Mouse (Mus musculus): ENCODE measurements around the gene Cdk2. TPM values are rescaled to one million over a fixed set of nuclear protein-coding genes. Genes with fewer than 3 reads are reported as not detected.

The Cdk2 gene
- polyA plus RNA-seq (2017; shearing (Covaris generic)), result 10 to 100 TPM; 42.5 to 47.5 TPM

GRCm38 (mm10) chr10:128704491-128705316 lies at the start of gene Cdk2:
Gene Cdk2, minus strand, starts transcription at chr10:128705031.

GRCm38 (mm10) chr10:128747646-128748251 lies 42.9 kb upstream of the Cdk2 start, which contains the start of gene Pym1:
Gene Pym1, plus strand, starts transcription at chr10:128747889.

GRCm38 (mm10) chr10:128744680-128745601 lies 40.1 kb upstream of the Cdk2 start, which contains the start of gene Dgka:
Gene Dgka, minus strand, starts transcription at chr10:128744855.

GRCm38 (mm10) chr10:128703895-128704294 lies 936 bp downstream of the Cdk2 start, which contains the start of gene Pmel:
Gene Pmel, plus strand, starts transcription at chr10:128704195.

GRCm38 (mm10) chr10:128695992-128696807 lies 8.6 kb downstream of the Cdk2 start, which contains the start of gene Rab5b:
Gene Rab5b, minus strand, starts transcription at chr10:128696264.

GRCm38 (mm10) chr10:128673763-128674468 lies 30.9 kb downstream of the Cdk2 start, which contains the start of gene Suox:
Gene Suox, minus strand, starts transcription at chr10:128674073.

Other genes with a start within 250 kb of the Cdk2 start
- 100 to 1,000 TPM in 1 of 2 experiments, 10 to 100 TPM in 1; 97.3 to 105 TPM for gene Smarcc2, start 245.8 kb downstream of the Cdk2 start, polyA plus RNA-seq (2017; shearing (Covaris generic))
- gene Myl6, start 210.9 kb downstream of the Cdk2 start, polyA plus RNA-seq (2017; shearing (Covaris generic)), result 1,000 to 10,000 TPM; 1,605 to 1,940 TPM
- 1 to 10 TPM; 2.8 to 4.1 TPM for gene Myl6b, start 206.3 kb downstream of the Cdk2 start, polyA plus RNA-seq (2017; shearing (Covaris generic))
- gene Esyt1, start 179.2 kb downstream of the Cdk2 start, polyA plus RNA-seq (2017; shearing (Covaris generic)), result 100 to 1,000 TPM; 152 to 259 TPM
- gene Zc3h10, start 157.3 kb downstream of the Cdk2 start, polyA plus RNA-seq (2017; shearing (Covaris generic)), result 10 to 100 TPM; 14.8 to 21.0 TPM
- 1,000 to 10,000 TPM; 2,295 to 3,397 TPM for gene Rpl41, start 155.7 kb downstream of the Cdk2 start, polyA plus RNA-seq (2017; shearing (Covaris generic))
- gene Pa2g4, start 139.0 kb downstream of the Cdk2 start, polyA plus RNA-seq (2017; shearing (Covaris generic)), result 10 to 100 TPM; 32.7 to 42.9 TPM
- gene Erbb3, start 115.4 kb downstream of the Cdk2 start, polyA plus RNA-seq (2017; shearing (Covaris generic)), result 10 to 100 TPM in 1 of 2 experiments, 1 to 10 TPM in 1; 2.0 to 15.0 TPM
- gene Rps26, start 78.3 kb downstream of the Cdk2 start, polyA plus RNA-seq (2017; shearing (Covaris generic)), result 1,000 to 10,000 TPM in 1 of 2 experiments, 100 to 1,000 TPM in 1; 586 to 1,014 TPM
- 10 to 100 TPM; 77.6 to 81.2 TPM for gene Ikzf4, start 59.0 kb downstream of the Cdk2 start, polyA plus RNA-seq (2017; shearing (Covaris generic))
- 10 to 100 TPM; 45.6 to 47.3 TPM for gene Suox, start 31.0 kb downstream of the Cdk2 start, polyA plus RNA-seq (2017; shearing (Covaris generic))
- gene Rab5b, start 8.8 kb downstream of the Cdk2 start, polyA plus RNA-seq (2017; shearing (Covaris generic)), result 10 to 100 TPM; 36.9 to 40.5 TPM
- 1 to 10 TPM; 3.4 to 6.2 TPM for gene Pmel, start 836 bp downstream of the Cdk2 start, polyA plus RNA-seq (2017; shearing (Covaris generic))
- gene Dgka, start 39.8 kb upstream of the Cdk2 start, polyA plus RNA-seq (2017; shearing (Covaris generic)), result 100 to 1,000 TPM; 586 to 621 TPM
- gene Pym1, start 42.9 kb upstream of the Cdk2 start, polyA plus RNA-seq (2017; shearing (Covaris generic)), result 10 to 100 TPM; 40.9 to 52.5 TPM
- gene Mmp19, start 85.9 kb upstream of the Cdk2 start, polyA plus RNA-seq (2017; shearing (Covaris generic)), result under 1 TPM; 0.43 to 0.45 TPM
- 10 to 100 TPM; 67.6 to 90.9 TPM for gene Dnajc14, start 99.0 kb upstream of the Cdk2 start, polyA plus RNA-seq (2017; shearing (Covaris generic))
- 1 to 10 TPM; 2.8 to 4.2 TPM for gene Tmem198b, start 99.3 kb upstream of the Cdk2 start, polyA plus RNA-seq (2017; shearing (Covaris generic))
- gene Sarnp, start 112.3 kb upstream of the Cdk2 start, polyA plus RNA-seq (2017; shearing (Covaris generic)), result 100 to 1,000 TPM; 141 to 143 TPM
- gene Ormdl2, start 116.6 kb upstream of the Cdk2 start, polyA plus RNA-seq (2017; shearing (Covaris generic)), result 10 to 100 TPM; 55.1 to 69.2 TPM
- 1 to 10 TPM; 3.8 to 3.9 TPM for gene Gdf11, start 186.7 kb upstream of the Cdk2 start, polyA plus RNA-seq (2017; shearing (Covaris generic))
- gene Cd63, start 196.0 kb upstream of the Cdk2 start, polyA plus RNA-seq (2017; shearing (Covaris generic)), result 1 to 10 TPM; 2.9 to 7.2 TPM
- 10 to 100 TPM in 1 of 2 experiments, 1 to 10 TPM in 1; 9.4 to 10.6 TPM for gene Rdh5, start 217.9 kb upstream of the Cdk2 start, polyA plus RNA-seq (2017; shearing (Covaris generic))
- gene Bloc1s1, start 219.0 kb upstream of the Cdk2 start, polyA plus RNA-seq (2017; shearing (Covaris generic)), result 100 to 1,000 TPM; 211 to 212 TPM
- gene Itga7, start 228.8 kb upstream of the Cdk2 start, polyA plus RNA-seq (2017; shearing (Covaris generic)), result 10 to 100 TPM; 10.4 to 15.0 TPM

All from activated CD4-positive, CD25-positive, alpha-beta regulatory T cell (primary cell).